Mouse (Mus musculus): Measurements from ENCODE around the gene Fastkd5. TPM values are rescaled to one million over a fixed set of nuclear protein-coding genes. Genes with fewer than 3 reads are reported as not detected.

Gene Fastkd5
- polyA plus RNA-seq (2015; fragmentation: Nextera tagmentation; extraction: Ambion mirVana), result 12.5 and 13.4 TPM in 2 replicates

- peak within 1 kb of the TSS; percentile 80 for H3K4me2 ChIP-seq (replicated peaks)
- H3K4me1 ChIP-seq, result peaks cover 18% of the 10 kb centered on the region
- peak; percentile 83 for ATAC-seq (ENCODE audit: insufficient number of reproducible peaks, low FRiP score, low TSS enrichment, low read depth)
- H3K36me3 ChIP-seq, result peaks cover 13% of the 10 kb centered on the region; the same call in 1 of the 2 replicates
- peak within 1 kb of the TSS; percentile 71 for H3K27ac ChIP-seq (replicated peaks)
- WGBS, result under 1% methylated on average over 25 of the region's 25 CpGs
- H3K9me3 ChIP-seq (replicated peaks), result no peaks in the 10 kb centered on the region
- peak within 1 kb of the TSS; percentile 100 for H3K4me3 ChIP-seq (replicated peaks)
- peak within 1 kb of the TSS; percentile 95 for H3K9ac ChIP-seq
- peaks cover 13% of the 10 kb centered on the region for H3K27me3 ChIP-seq
Measured at GRCm38 (mm10) chr2:130629839-130630203, at the start of gene Fastkd5, which contains the start of gene Ubox5. TSS of gene Fastkd5 (minus strand) at chr2:130630027. TSS of gene Ubox5 (minus strand) at chr2:130630038.

GRCm38 (mm10) chr2:130679154-130679553 lies 49.3 kb upstream of the Fastkd5 start:
- ATAC-seq (ENCODE audit: insufficient number of reproducible peaks, low FRiP score, low TSS enrichment, low read depth), result no peak
- Histone ChIP-seq H3K4me3 (replicated peaks) (no peak overlapping the region), H3K27me3 (no peaks in the 10 kb centered on the region), H3K9me3 (replicated peaks) (no peaks in the 10 kb centered on the region), H3K27ac (replicated peaks) (no peak overlapping the region), H3K4me1 (no peaks in the 10 kb centered on the region), H3K36me3 (peaks cover 88% of the 10 kb centered on the region), H3K9ac (no peak overlapping the region), H3K4me2 (replicated peaks) (no peak overlapping the region)
- WGBS, result 93% methylated on average over 12 of the region's 12 CpGs

DNA sequence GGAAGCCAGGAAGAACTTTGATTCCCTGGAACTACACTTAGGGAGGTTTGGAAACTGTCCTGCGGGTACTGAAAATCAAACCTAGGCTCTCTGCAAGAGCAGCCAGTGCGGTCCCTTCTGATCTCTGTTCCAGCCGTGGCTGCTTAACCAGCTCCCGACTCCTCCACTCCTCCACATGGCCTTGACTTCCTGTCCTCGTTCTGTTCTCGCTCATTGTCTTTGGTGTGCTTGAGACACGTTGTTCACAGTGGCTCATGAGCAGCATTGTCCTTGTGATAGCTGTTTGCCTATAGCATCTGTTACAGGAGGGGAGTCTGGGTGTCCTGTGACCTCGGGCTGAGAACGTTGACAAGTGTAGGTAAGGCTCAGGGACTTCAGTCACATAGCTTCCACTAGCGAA lies 47.4 kb upstream of the Fastkd5 start:
- no peaks in the 10 kb centered on the region for H3K4me1 ChIP-seq
- peaks cover 95% of the 10 kb centered on the region for H3K36me3 ChIP-seq
- no peak overlapping the region for H3K9ac ChIP-seq
- H3K27me3 ChIP-seq, result no peaks in the 10 kb centered on the region
- WGBS, result 81% methylated on average over 10 of the region's 10 CpGs
- ATAC-seq (ENCODE audit: insufficient number of reproducible peaks, low FRiP score, low TSS enrichment, low read depth), result no peak
- H3K27ac ChIP-seq (replicated peaks), result no peak overlapping the region
- H3K9me3 ChIP-seq (replicated peaks), result no peaks in the 10 kb centered on the region
- H3K4me2 ChIP-seq (replicated peaks), result no peak overlapping the region
- H3K4me3 ChIP-seq (replicated peaks), result no peak overlapping the region

- Histone ChIP-seq H3K4me3 (replicated peaks) (peak within 1 kb of the TSS; percentile 66), H3K4me1 (peaks cover 27% of the 10 kb centered on the region), H3K27me3 (no peaks in the 10 kb centered on the region), H3K9me3 (replicated peaks) (no peaks in the 10 kb centered on the region), H3K27ac (replicated peaks) (peak within 1 kb of the TSS; percentile 88), H3K36me3 (peaks cover 17% of the 10 kb centered on the region), H3K4me2 (replicated peaks) (peak within 1 kb of the TSS; percentile 71), H3K9ac (peak within 1 kb of the TSS; percentile 64)
- ATAC-seq (ENCODE audit: insufficient number of reproducible peaks, low FRiP score, low TSS enrichment, low read depth), result peak; percentile 45; the same call in 1 of the 2 replicates
- WGBS, result 1% methylated on average over 31 of the region's 31 CpGs
Measured at GRCm38 (mm10) chr2:130667559-130667958, 37.7 kb upstream of the Fastkd5 start, which contains the start of gene Itpa. TSS of gene Itpa (plus strand) at chr2:130667610.

DNA sequence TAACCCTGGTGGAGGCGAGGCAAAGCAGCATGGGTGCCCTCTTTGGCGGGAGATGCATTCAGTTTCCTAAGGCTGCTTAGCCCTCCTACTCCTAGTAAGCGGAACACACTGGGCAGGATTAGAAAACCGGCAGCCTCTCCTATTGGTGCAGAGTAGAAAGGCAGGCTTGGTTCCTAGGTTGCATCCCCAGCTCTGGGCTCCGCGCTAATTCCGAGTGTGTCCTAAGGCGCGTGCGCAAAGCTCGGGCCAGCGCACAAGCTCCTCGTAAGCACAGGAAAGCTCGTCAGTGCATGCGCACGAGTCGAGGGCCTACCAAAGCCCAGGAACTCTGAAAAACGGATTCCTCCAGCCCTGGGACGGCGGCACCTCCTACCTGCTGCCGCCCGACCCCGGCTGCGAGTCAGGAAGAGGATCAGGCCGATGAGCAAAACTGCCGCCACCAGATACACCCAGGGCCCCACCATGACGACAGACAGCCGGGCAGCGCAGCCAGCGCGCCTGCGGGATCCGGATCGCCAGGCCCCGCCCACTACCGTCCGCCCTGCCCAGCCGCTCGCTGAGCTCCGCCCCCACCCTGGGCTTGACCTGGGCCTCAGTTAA lies 34.4 kb upstream of the Fastkd5 start, which contains the start of gene Ddrgk1:
Ddrgk1 (minus strand) TSS at position 558 of the 600 bp plus-strand sequence.
- WGBS, result under 1% methylated on average over 40 of the region's 40 CpGs
- peak; percentile 98 for ATAC-seq (ENCODE audit: insufficient number of reproducible peaks, low FRiP score, low TSS enrichment, low read depth)

GRCm38 (mm10) chr2:130663342-130663741 lies 33.5 kb upstream of the Fastkd5 start:
- no peaks in the 10 kb centered on the region for H3K9me3 ChIP-seq (replicated peaks)
- H3K27ac ChIP-seq (replicated peaks), result no peak overlapping the region
- peaks cover 23% of the 10 kb centered on the region for H3K4me1 ChIP-seq
- H3K27me3 ChIP-seq, result no peaks in the 10 kb centered on the region
- peak overlapping the region; percentile 92 for H3K9ac ChIP-seq
- 88% methylated on average over 11 of the region's 11 CpGs for WGBS
- ATAC-seq (ENCODE audit: insufficient number of reproducible peaks, low FRiP score, low TSS enrichment, low read depth), result no peak
- peak overlapping the region; percentile 70 for H3K4me2 ChIP-seq (replicated peaks)
- peak overlapping the region; percentile 71 for H3K4me3 ChIP-seq (replicated peaks)
- H3K36me3 ChIP-seq, result peaks cover 39% of the 10 kb centered on the region

More for the DNA sequence above, 34.4 kb upstream of the Fastkd5 start, which contains the start of gene Ddrgk1:
- Histone ChIP-seq H3K27me3 (no peaks in the 10 kb centered on the region), H3K27ac (replicated peaks) (peak within 1 kb of the TSS; percentile 100), H3K4me2 (replicated peaks) (peak within 1 kb of the TSS; percentile 70), H3K9ac (peak within 1 kb of the TSS; percentile 92), H3K4me1 (peaks cover 28% of the 10 kb centered on the region), H3K36me3 (peaks cover 31% of the 10 kb centered on the region), H3K9me3 (replicated peaks) (no peaks in the 10 kb centered on the region), H3K4me3 (replicated peaks) (peak within 1 kb of the TSS; percentile 71)

DNA sequence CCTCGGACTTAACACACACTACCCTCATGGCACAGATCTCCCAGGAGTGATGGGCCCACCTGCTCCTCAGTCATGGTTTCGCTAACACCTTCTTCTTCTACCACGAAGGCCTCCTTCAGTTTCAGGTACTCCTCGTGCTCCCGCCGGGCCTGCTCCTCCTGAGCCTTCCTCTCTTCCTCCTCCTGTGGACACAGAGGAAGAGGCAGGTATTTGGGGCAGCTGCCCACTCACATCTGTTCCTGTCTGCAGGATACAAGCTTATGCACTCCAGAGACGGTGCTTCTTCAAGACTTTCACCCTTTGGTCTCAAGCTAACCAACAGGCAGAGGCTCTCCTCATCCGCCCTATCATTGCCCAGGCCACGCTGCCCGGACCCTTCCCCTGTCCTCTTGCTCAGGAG lies 28.7 kb upstream of the Fastkd5 start:
- no peak for ATAC-seq (ENCODE audit: insufficient number of reproducible peaks, low FRiP score, low TSS enrichment, low read depth)
- no peak overlapping the region for H3K9ac ChIP-seq
- 96% methylated on average over 10 of the region's 10 CpGs for WGBS
- H3K27ac ChIP-seq (replicated peaks), result no peak overlapping the region
- no peak overlapping the region for H3K4me3 ChIP-seq (replicated peaks)
- peaks cover 82% of the 10 kb centered on the region for H3K36me3 ChIP-seq
- no peaks in the 10 kb centered on the region for H3K9me3 ChIP-seq (replicated peaks)
- peaks cover 11% of the 10 kb centered on the region for H3K4me1 ChIP-seq
- no peak overlapping the region for H3K4me2 ChIP-seq (replicated peaks)
- H3K27me3 ChIP-seq, result no peaks in the 10 kb centered on the region

GRCm38 (mm10) chr2:130657541-130657940 lies 27.7 kb upstream of the Fastkd5 start:
- no peak for ATAC-seq (ENCODE audit: insufficient number of reproducible peaks, low FRiP score, low TSS enrichment, low read depth)
- Histone ChIP-seq H3K36me3 (peaks cover 91% of the 10 kb centered on the region), H3K27me3 (no peaks in the 10 kb centered on the region), H3K4me1 (0 out of 2 replicates have a peak, but pooled peaks cover under 1% of the 10 kb centered on the region), H3K27ac (replicated peaks) (no peak overlapping the region), H3K4me2 (replicated peaks) (no peak overlapping the region), H3K4me3 (replicated peaks) (no peak overlapping the region), H3K9ac (no peak overlapping the region), H3K9me3 (replicated peaks) (no peaks in the 10 kb centered on the region)
- 62% methylated on average over 6 of the region's 6 CpGs for WGBS

DNA sequence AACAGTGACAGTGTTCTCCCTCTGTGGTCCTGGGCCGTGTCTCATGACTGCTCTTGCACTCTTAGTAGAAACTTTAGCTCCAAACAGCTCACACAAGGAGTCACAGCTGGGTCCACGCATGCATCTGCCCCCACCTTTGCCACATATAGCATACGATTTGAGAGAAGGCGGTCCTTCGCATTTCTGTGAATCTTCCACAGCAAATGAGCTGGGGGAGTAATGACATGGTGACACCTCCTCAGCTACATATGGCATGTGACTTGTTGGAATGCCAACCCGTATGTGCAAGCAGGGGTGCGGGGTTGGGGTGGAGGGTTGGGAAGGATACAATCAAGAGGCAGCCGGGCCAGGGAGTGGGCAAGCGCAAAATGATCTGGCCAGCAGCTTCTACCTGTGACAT lies 26.7 kb upstream of the Fastkd5 start:
- H3K4me3 ChIP-seq (replicated peaks), result no peak overlapping the region
- no peak overlapping the region for H3K4me2 ChIP-seq (replicated peaks)
- H3K36me3 ChIP-seq, result peaks cover 91% of the 10 kb centered on the region
- no peaks in the 10 kb centered on the region for H3K4me1 ChIP-seq
- no peaks in the 10 kb centered on the region for H3K27me3 ChIP-seq
- no peak overlapping the region for H3K9ac ChIP-seq
- no peaks in the 10 kb centered on the region for H3K9me3 ChIP-seq (replicated peaks)
- no peak overlapping the region for H3K27ac ChIP-seq (replicated peaks)
- WGBS, result 88% methylated on average over 9 of the region's 9 CpGs
- ATAC-seq (ENCODE audit: insufficient number of reproducible peaks, low FRiP score, low TSS enrichment, low read depth), result no peak

GRCm38 (mm10) chr2:130655660-130656339 lies 26.0 kb upstream of the Fastkd5 start:
- H3K9ac ChIP-seq, result no peak overlapping the region
- H3K4me3 ChIP-seq (replicated peaks), result no peak overlapping the region
- H3K4me1 ChIP-seq, result no peaks in the 10 kb centered on the region
- H3K36me3 ChIP-seq, result peaks cover 89% of the 10 kb centered on the region
- 96% methylated on average over 6 of the region's 6 CpGs for WGBS
- no peaks in the 10 kb centered on the region for H3K27me3 ChIP-seq
- no peaks in the 10 kb centered on the region for H3K9me3 ChIP-seq (replicated peaks)
- H3K4me2 ChIP-seq (replicated peaks), result no peak overlapping the region
- no peak for ATAC-seq (ENCODE audit: insufficient number of reproducible peaks, low FRiP score, low TSS enrichment, low read depth)
- no peak overlapping the region for H3K27ac ChIP-seq (replicated peaks)

- Histone ChIP-seq H3K9ac (no peak overlapping the region), H3K27me3 (no peaks in the 10 kb centered on the region), H3K4me1 (no peaks in the 10 kb centered on the region), H3K4me2 (replicated peaks) (no peak overlapping the region), H3K36me3 (peaks cover 75% of the 10 kb centered on the region), H3K4me3 (replicated peaks) (no peak overlapping the region), H3K27ac (replicated peaks) (no peak overlapping the region), H3K9me3 (replicated peaks) (no peaks in the 10 kb centered on the region)
- no peak for ATAC-seq (ENCODE audit: insufficient number of reproducible peaks, low FRiP score, low TSS enrichment, low read depth)
- WGBS, result 95% methylated on average over 1 of the region's 1 CpGs
Measured at GRCm38 (mm10) chr2:130653760-130654159, 23.9 kb upstream of the Fastkd5 start.

All from embryonic facial prominence, embryonic 15.5 days (tissue).